Mouse (Mus musculus) A20 (cell line): ENCODE results near the gene Acsbg2.
"Not testable (repeated sequence)": the region's sequence is repeated elsewhere in the genome, so short reads cannot be mapped to it uniquely, and the experiment has no call there.

ENCODE experiments used
- DNase-seq: peaks from one replicate; pipeline ENCODE4 v3.0.0-alpha.2; 2011; ENCODE audit warnings: low read depth, low spot score

Gene Acsbg2

DNA sequence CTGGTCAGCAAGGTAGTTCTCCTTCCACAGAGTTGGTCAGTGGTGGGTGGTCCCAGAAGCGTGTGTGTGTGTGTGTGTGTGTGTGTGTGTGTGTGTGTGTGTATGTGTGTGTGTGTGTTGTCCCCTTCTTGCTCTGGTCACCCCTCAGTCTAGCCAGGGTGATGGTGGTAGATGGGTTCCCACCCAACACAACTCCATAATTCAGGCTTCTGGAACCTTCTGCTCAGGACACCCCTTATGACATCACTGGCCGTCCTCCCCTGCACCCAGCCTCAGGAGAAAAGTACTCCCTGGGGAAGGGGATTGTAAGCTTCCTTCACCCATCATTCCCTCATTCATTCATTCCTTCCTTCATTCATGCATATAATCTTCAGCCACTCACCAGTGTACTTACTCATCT, at the start of gene Acsbg2:
Gene Acsbg2, minus strand, starts transcription at position 211 of the 400 bp plus-strand sequence.
- DNase-seq: no peak

DNA sequence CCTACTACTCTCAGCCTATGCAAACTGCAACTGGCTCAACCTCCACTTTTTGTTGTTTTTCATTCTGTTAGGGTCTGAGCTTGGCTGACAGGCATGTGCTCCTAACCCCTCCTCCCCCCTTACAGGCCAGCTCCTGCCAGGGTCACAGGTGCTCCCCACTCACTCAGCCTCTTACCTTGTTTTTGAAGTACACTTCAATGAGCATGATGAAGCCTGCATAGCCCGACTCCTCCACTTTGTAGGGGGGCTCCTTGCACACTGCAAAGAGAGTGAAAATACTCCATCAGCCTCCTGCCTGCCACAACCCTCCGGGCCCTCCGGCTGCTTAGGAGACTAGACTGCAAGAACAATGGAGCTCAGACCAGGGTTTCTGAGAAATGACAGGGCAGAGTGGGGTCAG, 45.5 kb upstream of the Acsbg2 start:
- DNase-seq: no peak

- no peak for DNase-seq
Measured at GRCm38 (mm10) chr17:56917166-56917565, 42.9 kb upstream of the Acsbg2 start.

GRCm38 (mm10) chr17:56913444-56913843, 39.2 kb upstream of the Acsbg2 start:
- DNase-seq: no peak

- DNase-seq: no peak
Measured at GRCm38 (mm10) chr17:56913023-56913422, 38.8 kb upstream of the Acsbg2 start.

GRCm38 (mm10) chr17:56909764-56910163, 35.5 kb upstream of the Acsbg2 start:
- not testable (repeated sequence) for DNase-seq

DNA sequence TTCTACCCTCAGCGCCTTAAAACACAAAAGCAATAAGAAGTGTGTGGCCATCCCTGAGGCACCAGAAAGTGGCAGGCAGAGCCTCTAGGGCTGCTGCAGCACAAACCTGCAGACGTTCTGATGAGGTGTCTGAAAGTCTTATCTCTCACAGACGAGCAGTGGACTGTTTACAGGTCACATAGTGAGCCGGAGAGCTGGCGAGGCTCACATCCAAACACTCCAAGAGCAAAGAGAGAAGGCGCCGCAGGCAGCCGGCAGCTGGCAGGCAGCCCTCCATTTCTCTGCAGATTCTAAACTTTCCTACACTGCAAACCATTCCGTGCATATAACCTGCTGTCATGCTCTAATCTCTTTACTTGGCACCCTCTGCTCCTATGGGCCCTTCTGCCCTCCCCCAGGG, 33.6 kb upstream of the Acsbg2 start:
- no peak for DNase-seq

- no peak for DNase-seq
Measured at GRCm38 (mm10) chr17:56907096-56907495, 32.8 kb upstream of the Acsbg2 start.

DNA sequence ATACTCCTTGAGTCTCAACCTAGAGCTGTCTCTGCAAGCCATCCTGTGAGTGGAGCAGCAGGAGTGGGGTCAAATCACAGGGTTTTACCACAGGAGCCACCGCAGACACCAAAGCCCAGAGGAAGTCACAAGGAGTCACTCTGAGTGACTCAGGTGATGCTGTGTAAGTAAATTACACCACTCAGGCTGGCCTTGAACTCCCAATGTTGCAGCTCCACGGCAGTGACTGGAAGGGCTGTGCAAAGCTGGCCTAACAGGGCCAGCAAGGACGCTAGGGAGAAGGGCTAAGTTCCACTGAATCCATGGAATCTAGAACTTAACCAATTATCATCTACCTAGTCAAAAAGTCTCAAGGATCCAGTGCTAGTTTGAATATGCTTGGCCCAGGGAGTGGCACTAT, 31.9 kb upstream of the Acsbg2 start:
- no peak for DNase-seq

- DNase-seq: no peak
Measured at GRCm38 (mm10) chr17:56902698-56903097, 28.5 kb upstream of the Acsbg2 start.

GRCm38 (mm10) chr17:56897630-56898195, 23.5 kb upstream of the Acsbg2 start:
- DNase-seq: peak; percentile 80

DNA sequence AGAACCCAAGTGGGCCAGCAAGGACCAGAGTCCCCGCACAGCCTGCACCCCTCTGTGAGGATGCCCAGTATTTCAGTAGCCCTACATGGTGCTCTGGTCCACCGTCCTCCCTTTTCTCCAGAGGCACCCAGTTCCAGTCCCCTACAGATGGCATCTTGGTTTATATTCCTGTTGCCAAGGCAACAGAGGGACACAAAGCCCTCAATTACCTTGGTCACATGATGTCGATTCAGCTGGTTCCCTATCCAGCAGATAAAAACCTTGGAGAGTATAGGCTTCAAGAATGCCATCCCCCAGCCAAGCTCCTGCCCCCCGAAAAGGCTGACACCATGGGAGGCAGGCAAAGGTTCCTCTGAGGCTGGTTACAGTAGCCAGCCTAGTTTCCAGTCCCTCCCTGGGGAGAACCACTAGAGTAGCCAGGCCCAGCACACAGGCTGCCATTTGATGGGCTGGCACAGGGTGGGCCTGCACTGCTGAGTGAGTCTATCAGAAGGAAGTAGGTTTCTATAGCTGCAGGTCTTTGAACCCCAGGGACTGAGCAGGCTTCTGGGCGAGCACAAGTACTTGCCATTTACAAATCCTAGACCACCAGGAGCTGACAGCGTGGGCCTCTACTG, 22.4 kb upstream of the Acsbg2 start:
- no peak for DNase-seq

- DNase-seq: no peak
Measured at GRCm38 (mm10) chr17:56895368-56895918, 21.2 kb upstream of the Acsbg2 start.

- no peak for DNase-seq
Measured at GRCm38 (mm10) chr17:56890018-56890417, 15.8 kb upstream of the Acsbg2 start.

- no peak for DNase-seq
Measured at GRCm38 (mm10) chr17:56888050-56888449, 13.8 kb upstream of the Acsbg2 start.

DNA sequence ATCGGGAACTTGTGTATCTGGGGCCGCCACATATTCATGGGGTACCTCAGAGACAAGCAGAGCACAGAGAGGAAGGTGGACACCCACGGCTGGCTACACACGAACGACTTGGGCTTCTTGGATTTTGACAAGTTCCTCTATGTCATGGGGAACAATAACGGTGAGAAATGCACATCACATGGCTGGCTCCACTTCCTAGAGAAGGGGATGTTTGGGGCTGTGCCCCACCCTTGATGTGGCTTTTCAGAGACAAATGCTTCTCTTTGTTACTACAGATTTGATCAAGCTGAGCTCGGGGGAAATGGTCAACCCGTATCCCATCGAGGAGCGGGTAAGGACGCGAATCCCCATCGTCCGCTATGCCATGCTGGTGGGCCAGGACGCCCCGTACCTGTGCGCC, 10.6 kb upstream of the Acsbg2 start:
- no peak for DNase-seq

GRCm38 (mm10) chr17:56884331-56884730, 10.1 kb upstream of the Acsbg2 start:
- no peak for DNase-seq

- no peak for DNase-seq
Measured at GRCm38 (mm10) chr17:56883612-56884011, 9.4 kb upstream of the Acsbg2 start.

DNA sequence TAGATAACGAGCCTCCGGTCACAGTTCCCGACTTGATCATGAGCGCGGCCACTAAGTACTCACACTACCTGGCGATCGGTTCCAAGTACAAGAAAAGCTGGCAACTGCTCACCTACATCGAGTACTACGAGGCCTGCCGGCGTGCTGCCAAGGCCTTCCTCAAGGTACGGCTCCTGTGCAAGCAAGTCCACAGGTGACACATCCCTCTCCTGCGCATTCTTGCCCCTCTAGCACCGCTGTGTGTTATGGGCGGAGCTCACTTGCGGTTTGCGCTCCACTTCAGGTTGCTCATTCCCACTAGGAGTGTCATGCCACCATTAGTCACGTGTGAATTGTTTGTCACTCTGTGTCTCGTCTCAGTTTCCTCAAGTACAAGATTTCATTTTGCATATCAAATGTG, 3.2 kb upstream of the Acsbg2 start:
- no peak for DNase-seq

GRCm38 (mm10) chr17:56876981-56877380, 2.7 kb upstream of the Acsbg2 start:
- DNase-seq: no peak

DNA sequence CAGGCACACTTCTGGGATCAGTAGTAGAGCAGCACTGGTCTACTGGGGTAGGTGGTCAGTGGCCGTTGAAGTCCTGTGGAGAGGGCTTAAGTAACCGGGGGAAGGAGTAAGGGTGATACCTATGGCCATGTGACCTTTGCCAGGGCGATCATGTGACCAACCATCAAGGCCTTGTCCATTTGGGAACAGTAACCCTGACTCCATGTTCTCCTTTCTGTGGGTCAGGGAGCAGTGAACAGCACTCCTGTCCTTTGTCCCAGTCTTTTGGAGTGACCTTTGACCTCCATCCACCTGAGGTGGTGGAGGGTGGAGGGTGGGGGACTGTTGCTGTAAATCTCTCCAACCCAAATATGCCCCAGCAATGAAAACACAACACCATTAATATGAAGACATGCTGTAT, 2.2 kb upstream of the Acsbg2 start:
- no peak for DNase-seq

- no peak for DNase-seq
Measured at GRCm38 (mm10) chr17:56874936-56875651, 847 bp upstream of the Acsbg2 start, which contains the start of gene 1700061G19Rik. TSS of gene 1700061G19Rik (plus strand) at chr17:56875477.

- DNase-seq: no peak
Measured at GRCm38 (mm10) chr17:56872512-56872911, 1.7 kb downstream of the Acsbg2 start.
